Mouse (Mus musculus): ENCODE results near the gene Aqr. TPM values are rescaled to one million over a fixed set of nuclear protein-coding genes. Genes with fewer than 3 reads are reported as not detected.
"Not testable (repeated sequence)": the region's sequence is repeated elsewhere in the genome, so short reads cannot be mapped to it uniquely, and the experiment has no call there.

Gene Aqr
- 15.2 TPM for polyA plus RNA-seq (2012; fragmentation: generic; extraction: Trizol)
- long read RNA-seq, experiment 1, partial matches to known transcripts: 4 of 5 reads
- long read RNA-seq, experiment 1, other reads (novel, unspliced or antisense): 1 of 5 reads
- long read RNA-seq, experiment 2, full-length matches to known transcripts: 93 of 104 reads
- long read RNA-seq, experiment 2, partial matches to known transcripts: 3 of 104 reads
- long read RNA-seq, experiment 2, other reads (novel, unspliced or antisense): 8 of 104 reads

GRCm38 (mm10) chr2:114186924-114187323 is at the start of gene Aqr:
Gene Aqr, minus strand, starts transcription at chr2:114187024.
- not testable (repeated sequence) for H3K27me3 ChIP-seq (ENCODE audit: control insufficient read depth, insufficient read depth, insufficient read length); H3K36me3 ChIP-seq (ENCODE audit: control insufficient read depth, insufficient read depth); H3ac ChIP-seq (ENCODE audit: control insufficient read depth, insufficient read length, low read depth); H3K79me3 ChIP-seq (ENCODE audit: low read depth); H3K79me2 ChIP-seq (ENCODE audit: control insufficient read depth, insufficient read depth); H3K4me3 ChIP-seq (ENCODE audit: insufficient read depth, poor library complexity, severe bottlenecking)

GRCm38 (mm10) chr2:114236566-114236965 is 49.7 kb upstream of the Aqr start:
- no peaks in the 10 kb centered on the region for H3K79me2 ChIP-seq (ENCODE audit: control insufficient read depth, insufficient read depth)
- no peak overlapping the region for H3ac ChIP-seq (ENCODE audit: control insufficient read depth, insufficient read length, low read depth)
- TF ChIP-seq CEBPB (IDR thresholded peaks at IDR 0.05; ENCODE audit: low read depth) (no peak), MYOG (IDR thresholded peaks at IDR 0.05; ENCODE audit: control insufficient read depth, extremely low read depth, insufficient read length) (no peak), MYOD1 (IDR thresholded peaks at IDR 0.05; ENCODE audit: control insufficient read depth, insufficient read length, low read depth) (no peak), CTCF (IDR thresholded peaks at IDR 0.05; ENCODE audit: control insufficient read depth, insufficient read depth, insufficient read length) (no peak)
- no peaks in the 10 kb centered on the region for H3K36me3 ChIP-seq (ENCODE audit: control insufficient read depth, insufficient read depth)
- peaks cover 7% of the 10 kb centered on the region for H3K27me3 ChIP-seq (ENCODE audit: control insufficient read depth, insufficient read depth, insufficient read length)
- H3K79me3 ChIP-seq (ENCODE audit: low read depth): no peaks in the 10 kb centered on the region
- no peak overlapping the region for H3K4me3 ChIP-seq (ENCODE audit: insufficient read depth, poor library complexity, severe bottlenecking)

- Histone ChIP-seq H3K79me3 (ENCODE audit: low read depth) (no peaks in the 10 kb centered on the region), H3K4me3 (ENCODE audit: insufficient read depth, poor library complexity, severe bottlenecking) (no peak overlapping the region), H3K79me2 (ENCODE audit: control insufficient read depth, insufficient read depth) (no peaks in the 10 kb centered on the region), H3ac (ENCODE audit: control insufficient read depth, insufficient read length, low read depth) (no peak overlapping the region), H3K27me3 (ENCODE audit: control insufficient read depth, insufficient read depth, insufficient read length) (peaks cover 7% of the 10 kb centered on the region), H3K36me3 (ENCODE audit: control insufficient read depth, insufficient read depth) (no peaks in the 10 kb centered on the region)
- TF ChIP-seq CTCF (IDR thresholded peaks at IDR 0.05; ENCODE audit: control insufficient read depth, insufficient read depth, insufficient read length) (no peak), FOSL1 (IDR thresholded peaks at IDR 0.05; ENCODE audit: insufficient read depth, low read length, poor library complexity, severe bottlenecking) (no peak), CEBPB (IDR thresholded peaks at IDR 0.05; ENCODE audit: low read depth) (no peak), USF1 (IDR thresholded peaks at IDR 0.05; ENCODE audit: low read depth) (no peak), MAX (IDR thresholded peaks at IDR 0.05) (no peak), MYOG (IDR thresholded peaks at IDR 0.05; ENCODE audit: control insufficient read depth, extremely low read depth, insufficient read length) (no peak), MYOD1 (IDR thresholded peaks at IDR 0.05; ENCODE audit: control insufficient read depth, insufficient read length, low read depth) (no peak)
Observed at GRCm38 (mm10) chr2:114235584-114235983, 48.8 kb upstream of the Aqr start.

GRCm38 (mm10) chr2:114231248-114231647 is 44.4 kb upstream of the Aqr start:
- Histone ChIP-seq H3K4me3 (ENCODE audit: insufficient read depth, poor library complexity, severe bottlenecking) (no peak overlapping the region), H3ac (ENCODE audit: control insufficient read depth, insufficient read length, low read depth) (no peak overlapping the region), H3K79me2 (ENCODE audit: control insufficient read depth, insufficient read depth) (no peaks in the 10 kb centered on the region), H3K27me3 (ENCODE audit: control insufficient read depth, insufficient read depth, insufficient read length) (no peaks in the 10 kb centered on the region), H3K36me3 (ENCODE audit: control insufficient read depth, insufficient read depth) (no peaks in the 10 kb centered on the region), H3K79me3 (ENCODE audit: low read depth) (no peaks in the 10 kb centered on the region)
- no peak for TF ChIP-seq FOSL1 (IDR thresholded peaks at IDR 0.05; ENCODE audit: insufficient read depth, low read length, poor library complexity, severe bottlenecking)
- no peak for TF ChIP-seq MYOG (IDR thresholded peaks at IDR 0.05; ENCODE audit: control insufficient read depth, extremely low read depth, insufficient read length)
- TF ChIP-seq MYOD1 (IDR thresholded peaks at IDR 0.05; ENCODE audit: control insufficient read depth, insufficient read length, low read depth): no peak
- TF ChIP-seq MAX (IDR thresholded peaks at IDR 0.05): no peak
- no peak for TF ChIP-seq CEBPB (IDR thresholded peaks at IDR 0.05; ENCODE audit: low read depth)
- no peak for TF ChIP-seq USF1 (IDR thresholded peaks at IDR 0.05; ENCODE audit: low read depth)

- H3K36me3 ChIP-seq (ENCODE audit: control insufficient read depth, insufficient read depth): no peaks in the 10 kb centered on the region
- H3K27me3 ChIP-seq (ENCODE audit: control insufficient read depth, insufficient read depth, insufficient read length): no peaks in the 10 kb centered on the region
- H3ac ChIP-seq (ENCODE audit: control insufficient read depth, insufficient read length, low read depth): no peak overlapping the region
- no peak overlapping the region for H3K4me3 ChIP-seq (ENCODE audit: insufficient read depth, poor library complexity, severe bottlenecking)
- TF ChIP-seq MYOD1 (IDR thresholded peaks at IDR 0.05; ENCODE audit: control insufficient read depth, insufficient read length, low read depth) (no peak), FOSL1 (IDR thresholded peaks at IDR 0.05; ENCODE audit: insufficient read depth, low read length, poor library complexity, severe bottlenecking) (no peak), USF1 (IDR thresholded peaks at IDR 0.05; ENCODE audit: low read depth) (no peak), CEBPB (IDR thresholded peaks at IDR 0.05; ENCODE audit: low read depth) (no peak)
- H3K79me3 ChIP-seq (ENCODE audit: low read depth): no peaks in the 10 kb centered on the region
- H3K79me2 ChIP-seq (ENCODE audit: control insufficient read depth, insufficient read depth): no peaks in the 10 kb centered on the region
Observed at GRCm38 (mm10) chr2:114228672-114229071, 41.8 kb upstream of the Aqr start.

- Histone ChIP-seq H3K4me3 (ENCODE audit: insufficient read depth, poor library complexity, severe bottlenecking) (no peak overlapping the region), H3K36me3 (ENCODE audit: control insufficient read depth, insufficient read depth) (no peaks in the 10 kb centered on the region), H3ac (ENCODE audit: control insufficient read depth, insufficient read length, low read depth) (no peak overlapping the region), H3K79me3 (ENCODE audit: low read depth) (peaks cover 8% of the 10 kb centered on the region), H3K79me2 (ENCODE audit: control insufficient read depth, insufficient read depth) (peaks cover 13% of the 10 kb centered on the region), H3K27me3 (ENCODE audit: control insufficient read depth, insufficient read depth, insufficient read length) (peaks cover 4% of the 10 kb centered on the region)
- TF ChIP-seq USF1 (IDR thresholded peaks at IDR 0.05; ENCODE audit: low read depth): no peak
Observed at GRCm38 (mm10) chr2:114205036-114205435, 18.2 kb upstream of the Aqr start.

Measured in C2C12 (cell line).